Mouse (Mus musculus) cerebellum, postnatal 25 days (tissue): ENCODE data around the gene Poldip3.

Source experiments
- DNase-seq, 2 experiments: peaks; one replicate each; pipeline ENCODE4 v3.0.0; 2021; ENCODE audit warnings: mixed read lengths in 2 of 2

The Poldip3 gene

GRCm38 (mm10) chr15:83149196-83150072 is at the start of gene Poldip3:
TSS of gene Poldip3 (minus strand) at chr15:83149384.
- peak; percentile 98 for DNase-seq

DNA sequence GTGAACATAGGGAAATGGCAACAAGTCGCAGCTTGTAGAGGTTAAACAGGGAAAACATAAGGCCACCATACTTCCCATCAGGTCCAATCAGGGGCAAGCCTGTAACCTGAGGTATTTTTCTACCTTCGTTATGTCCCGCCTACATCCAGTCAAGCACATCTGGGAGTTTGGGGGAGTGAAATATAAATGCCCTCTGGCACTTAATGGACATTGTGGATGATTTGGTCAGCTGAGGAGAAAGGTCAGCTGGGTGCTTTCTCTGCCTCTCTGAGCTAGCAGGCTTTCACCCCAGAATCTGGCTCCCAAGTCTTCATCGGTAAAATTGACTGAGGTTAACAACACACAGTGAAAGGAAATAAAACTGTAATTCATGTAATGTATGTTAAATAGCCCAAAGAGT is 44.2 kb upstream of the Poldip3 start:
- DNase-seq: no peak

GRCm38 (mm10) chr15:83182351-83182750 is 33.2 kb upstream of the Poldip3 start:
- no peak for DNase-seq

- no peak for DNase-seq
Measured at GRCm38 (mm10) chr15:83181800-83182330, 32.7 kb upstream of the Poldip3 start.

GRCm38 (mm10) chr15:83180004-83180403 is 30.8 kb upstream of the Poldip3 start:
- no peak for DNase-seq

DNA sequence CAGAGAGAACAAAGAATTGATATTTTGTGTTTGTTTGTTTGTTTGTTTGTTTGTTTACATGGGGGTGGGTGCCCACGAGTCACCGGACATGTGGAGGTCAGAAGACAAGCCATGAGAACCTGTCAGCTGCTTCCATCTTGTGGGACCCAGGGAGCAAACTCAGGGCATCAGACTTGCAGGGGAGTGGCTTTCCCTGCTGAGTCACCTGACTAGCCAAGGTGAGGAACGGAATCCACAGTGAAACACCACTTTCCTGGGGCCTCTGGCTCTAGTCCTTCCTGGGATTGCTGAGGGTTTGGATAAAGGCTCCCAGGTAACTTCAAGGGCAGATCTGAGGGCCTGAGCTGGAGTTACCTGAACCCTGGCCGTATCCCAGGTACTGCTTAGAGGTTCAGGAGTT is 27.5 kb upstream of the Poldip3 start:
- DNase-seq: no peak

GRCm38 (mm10) chr15:83173914-83174884 is 25.0 kb upstream of the Poldip3 start:
- DNase-seq: no peak

GRCm38 (mm10) chr15:83172492-83173429 is 23.6 kb upstream of the Poldip3 start, which contains the start of gene Cyb5r3:
TSS of gene Cyb5r3 (minus strand) at chr15:83172592.
- no peak for DNase-seq

GRCm38 (mm10) chr15:83171712-83172481 is 22.7 kb upstream of the Poldip3 start:
- DNase-seq: peak; percentile 94 to 98

- DNase-seq: no peak
Measured at GRCm38 (mm10) chr15:83170956-83171659, 21.9 kb upstream of the Poldip3 start.

DNA sequence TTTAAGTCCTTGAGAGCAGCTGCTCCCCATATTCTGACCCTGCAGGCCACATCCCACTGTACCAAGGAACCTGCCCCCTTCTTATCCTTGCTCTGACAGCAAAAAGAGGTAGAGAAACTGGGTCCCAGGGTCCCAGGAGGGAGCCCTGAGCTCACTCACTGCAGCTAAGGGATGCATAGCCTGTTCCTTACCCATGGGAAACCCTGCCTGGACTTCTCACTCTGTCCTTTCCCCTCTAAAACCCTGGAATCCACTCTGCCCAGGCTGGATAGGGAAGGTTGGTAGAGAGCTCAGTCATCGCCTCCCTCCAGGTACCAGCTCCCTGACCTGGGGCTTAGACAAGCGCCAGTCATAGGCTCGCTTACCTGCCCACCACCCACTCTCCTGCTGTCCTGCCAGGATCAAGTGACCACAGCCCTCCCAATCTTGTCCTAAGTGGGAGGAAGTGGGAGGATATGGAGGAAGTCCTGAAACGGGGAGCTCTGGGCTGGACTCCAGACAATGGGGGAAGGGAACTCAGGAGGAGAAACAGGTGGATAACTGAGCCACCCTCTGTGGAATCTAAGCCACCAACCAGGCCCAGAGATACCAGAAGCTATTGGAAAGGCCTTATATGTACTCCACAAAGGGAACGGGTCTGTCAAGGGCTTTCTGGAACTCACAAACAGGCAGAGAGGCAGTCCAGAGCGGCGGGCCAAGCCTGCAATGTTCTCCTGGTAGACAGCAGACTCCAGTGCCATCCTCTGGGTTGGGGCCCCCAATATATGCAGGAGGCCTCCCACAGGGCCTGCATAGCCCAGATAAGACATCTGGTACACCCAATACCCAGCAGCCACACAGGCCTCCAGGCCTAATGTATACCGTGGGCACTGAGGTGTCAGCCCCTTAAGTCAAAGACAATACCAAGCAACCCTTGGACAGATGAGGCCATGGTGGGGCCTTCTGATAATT is 20.9 kb upstream of the Poldip3 start:
- DNase-seq: peak; percentile 40 to 55

GRCm38 (mm10) chr15:83168875-83169771 is 19.9 kb upstream of the Poldip3 start:
- peak; percentile 77 to 84 for DNase-seq

GRCm38 (mm10) chr15:83168311-83168710 is 19.1 kb upstream of the Poldip3 start:
- no peak for DNase-seq

DNA sequence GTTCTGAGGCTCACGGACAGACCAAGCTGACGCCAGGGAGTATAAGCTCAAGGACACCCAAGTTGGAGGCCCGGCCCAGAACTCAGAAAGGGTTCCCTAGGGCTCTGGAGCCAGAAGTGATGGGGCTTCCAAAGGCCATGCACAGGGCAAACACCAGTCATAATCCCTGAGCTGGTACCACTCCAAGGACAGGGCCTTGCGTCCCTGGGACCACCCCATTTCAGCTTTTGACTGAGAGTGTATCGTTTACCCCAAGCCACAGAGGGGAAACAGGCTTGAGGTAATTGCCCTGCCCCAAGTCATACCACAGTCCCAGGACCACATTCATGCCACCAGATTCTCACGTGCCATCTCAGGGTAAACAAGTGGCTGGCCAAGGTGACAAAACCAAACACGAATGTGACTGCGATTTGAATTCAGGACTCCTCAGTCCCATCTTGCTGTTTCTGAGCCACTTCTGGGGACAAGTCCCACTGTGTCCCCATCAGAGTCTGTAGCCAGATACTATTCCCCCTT is 18.4 kb upstream of the Poldip3 start:
- DNase-seq: no peak

DNA sequence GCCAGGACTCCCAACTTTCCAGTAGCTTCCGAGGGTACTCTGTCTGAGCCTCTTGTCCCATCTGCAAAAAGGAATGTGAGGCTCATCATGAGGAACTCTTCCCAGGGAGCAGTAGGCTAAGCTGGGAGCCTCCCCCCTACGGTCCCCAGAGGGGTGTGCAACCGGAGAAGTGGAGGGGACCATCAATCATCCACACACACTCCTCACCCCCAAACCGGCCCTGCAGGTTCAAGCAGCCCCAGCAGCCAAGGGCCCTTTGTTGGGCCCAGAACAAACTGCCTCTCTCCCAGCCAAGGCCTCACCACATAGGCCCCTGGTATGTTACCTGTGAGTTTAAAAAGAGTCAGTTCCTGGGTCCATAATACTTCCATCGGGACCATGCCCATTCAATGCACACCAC is 17.9 kb upstream of the Poldip3 start:
- no peak for DNase-seq

GRCm38 (mm10) chr15:83166642-83167041 is 17.5 kb upstream of the Poldip3 start:
- DNase-seq: peak in 1 of 2 experiments; percentile 42

DNA sequence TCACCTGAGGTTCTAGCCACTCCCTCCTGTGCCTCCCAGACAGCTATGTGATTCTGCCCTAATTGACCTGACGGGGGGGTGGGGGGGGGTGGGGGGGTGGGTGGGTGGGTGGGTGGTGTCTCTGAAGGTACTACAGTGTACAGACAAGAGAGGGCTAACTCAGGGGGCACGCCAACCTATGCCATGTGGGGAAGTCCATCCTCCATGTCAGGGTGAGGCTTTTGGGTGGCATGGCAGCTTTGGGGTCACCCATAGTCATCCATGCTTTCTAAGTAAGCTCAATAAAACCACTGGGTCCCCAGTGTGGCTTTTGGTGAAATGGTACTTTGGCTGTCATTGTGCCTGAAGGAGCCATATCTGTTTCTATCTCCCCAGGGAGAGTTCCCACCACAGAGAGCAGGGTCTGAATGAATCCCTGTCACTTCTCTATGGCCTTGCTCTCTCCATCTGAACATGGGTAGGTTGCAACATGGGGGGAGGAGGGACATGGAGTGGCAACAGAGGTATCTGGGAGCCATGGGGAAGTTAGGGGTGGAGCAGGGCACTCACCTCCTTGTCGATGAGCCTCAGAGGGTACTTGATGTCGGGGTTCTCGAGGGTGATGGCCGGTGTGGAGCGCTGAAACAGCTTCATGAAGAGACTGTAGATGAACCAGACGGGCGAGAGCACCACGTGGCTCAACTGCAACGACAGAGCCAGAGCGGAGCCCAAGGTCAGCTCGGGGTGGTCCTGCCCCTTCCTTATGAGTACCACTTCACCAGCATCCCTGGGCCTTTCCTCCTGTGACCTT is 16.5 kb upstream of the Poldip3 start:
- DNase-seq: no peak
